Mouse (Mus musculus): ENCODE measurements around the gene Cdca7l. TPM values are rescaled to one million over a fixed set of nuclear protein-coding genes. Genes with fewer than 3 reads are reported as not detected.

Gene Cdca7l
- total RNA-seq (2023), result 4.8 to 5.9 TPM (median 5.3 TPM) in 4 replicates

DNA sequence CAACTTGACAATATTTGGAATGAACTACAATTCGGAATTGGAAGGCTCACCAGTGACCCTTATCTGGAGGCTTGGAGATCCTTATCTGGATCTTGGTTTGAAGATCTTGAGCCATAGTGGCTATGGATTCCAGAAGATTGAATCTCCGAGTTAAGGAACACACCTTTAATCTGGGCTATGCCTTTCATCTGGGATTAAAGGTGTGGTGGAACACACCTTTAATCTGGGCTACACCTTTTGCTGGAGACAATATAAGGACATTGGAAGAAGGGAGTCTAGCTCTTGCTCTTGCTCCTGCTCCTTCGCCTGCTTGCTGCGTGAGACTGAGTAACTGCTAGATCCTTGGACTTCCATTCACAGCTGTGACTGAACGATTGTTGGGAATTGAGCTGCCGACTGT lies at the start of gene Cdca7l:
TSS of gene Cdca7l (plus strand) at position 301 of the 400 bp plus-strand sequence.

All from B cell, adult 62 days (primary cell).